Mouse (Mus musculus) embryonic facial prominence, embryonic 13.5 days (tissue): ENCODE measurements at regions not wholly inside any gene's neighbourhood (a gene's known extent, or its start where the extent isn't known, plus 50 kb on each side); places are given as distances from the start of the nearest gene placed in this dataset.
"Not testable (repeated sequence)": the region's sequence is repeated elsewhere in the genome, so short reads cannot be mapped to it uniquely, and the experiment has no call there.

Source experiments
- ATAC-seq: fragments of 200-750 bp; cut with Nextera tagmentation; 2 replicates; pipeline ENCODE4 v1.8.0; 2017; ENCODE audit warnings: low read depth; ENCODE audit not compliant: insufficient number of reproducible peaks, insufficient read depth, low FRiP score, low TSS enrichment
- H3K27ac ChIP-seq: fragments of 300-500 bp; sonication (generic); 2 replicates; pipeline ENCODE4 v1.5.1; 2015; ENCODE audit warnings: moderate library complexity, mild to moderate bottlenecking, inconsistent platforms
- H3K27me3 ChIP-seq: fragments of 300-500 bp; sonication (generic); 2 replicates; pipeline ENCODE4 v1.6.1; 2015; ENCODE audit warnings: mild to moderate bottlenecking, inconsistent platforms
- H3K36me3 ChIP-seq: fragments of 300-500 bp; sonication (generic); 2 replicates; pipeline ENCODE4 v1.6.1; 2015; ENCODE audit warnings: mild to moderate bottlenecking, inconsistent platforms
- H3K4me1 ChIP-seq: fragments of 300-500 bp; sonication (generic); 2 replicates; pipeline ENCODE4 v1.6.1; 2015; ENCODE audit warnings: inconsistent platforms
- H3K4me2 ChIP-seq: fragments of 300-500 bp; sonication (generic); 2 replicates; pipeline ENCODE4 v1.6.1; 2015; ENCODE audit warnings: moderate library complexity, mild to moderate bottlenecking, inconsistent platforms
- H3K4me3 ChIP-seq: fragments of 300-500 bp; sonication (generic); 2 replicates; pipeline ENCODE4 v1.5.1; 2015; ENCODE audit warnings: mild to moderate bottlenecking, inconsistent platforms
- H3K9ac ChIP-seq: fragments of 300-500 bp; sonication (generic); 2 replicates; pipeline ENCODE4 v1.6.1; 2015; ENCODE audit warnings: mild to moderate bottlenecking, inconsistent platforms
- H3K9me3 ChIP-seq: fragments of 300-500 bp; sonication (generic); 2 replicates; pipeline ENCODE4 v1.6.1; 2016; ENCODE audit warnings: inconsistent platforms
- WGBS: fragments of 180-500 bp; shearing (Covaris S2); methylation state at CpG from one replicate; pipeline ENCODE4 v1.1.7; 2015; ENCODE audit warnings: mixed read lengths; 5-methylcytosine and 5-hydroxymethylcytosine counted together

DNA sequence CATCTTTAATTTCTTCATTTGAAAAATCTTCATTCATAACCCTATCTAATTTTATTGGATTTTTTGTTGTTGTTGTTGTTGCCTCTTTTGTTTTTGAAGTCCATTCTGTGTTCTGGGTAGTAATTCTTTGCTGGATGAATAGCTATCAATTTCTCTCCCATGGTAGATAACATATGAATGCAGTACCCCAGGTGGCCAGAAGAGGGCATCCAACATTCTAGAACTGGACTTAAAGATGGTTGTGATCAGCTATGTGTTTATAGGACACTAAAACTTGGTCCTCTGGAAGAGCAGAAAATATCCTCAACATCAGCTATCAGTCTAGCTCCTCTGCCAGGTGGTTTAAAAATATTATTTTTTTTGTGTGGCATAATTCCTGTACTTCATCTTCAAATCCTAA, 73.0 kb downstream of the Prl2c3 start:
- not testable (repeated sequence) for H3K9me3 ChIP-seq, H3K4me3 ChIP-seq, H3K4me2 ChIP-seq, H3K27me3 ChIP-seq, H3K4me1 ChIP-seq, H3K36me3 ChIP-seq, H3K27ac ChIP-seq, ATAC-seq, H3K9ac ChIP-seq

DNA sequence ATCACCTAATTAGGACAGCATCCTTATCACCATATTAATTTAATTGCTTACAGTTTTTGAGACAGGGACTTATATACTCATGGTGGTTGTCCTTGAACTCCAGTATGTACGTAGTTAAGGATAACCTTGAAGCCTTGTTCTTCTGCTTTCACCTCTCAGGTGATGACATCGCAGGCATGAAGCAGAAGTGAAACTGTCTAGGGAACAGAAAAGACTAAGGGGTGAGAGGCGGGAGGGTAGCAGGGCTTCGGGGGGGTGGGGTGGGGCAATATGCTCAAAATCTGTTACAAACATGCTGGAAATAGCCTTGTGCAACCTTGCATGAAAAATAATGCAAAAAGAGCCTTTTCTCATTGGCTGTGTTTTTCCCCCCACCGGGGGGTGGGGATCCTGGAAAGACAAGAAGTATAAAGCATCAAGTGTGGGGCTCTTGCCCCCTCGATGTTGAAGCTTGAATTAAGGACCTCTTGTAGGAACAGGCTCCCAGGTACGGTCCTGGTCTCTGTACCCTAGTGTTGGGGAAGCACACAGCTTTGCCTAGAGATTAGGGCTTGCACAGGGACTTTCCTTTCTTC, 81.8 kb downstream of the Prl2c3 start:
- 88% methylated on average over 7 of the region's 7 CpGs for WGBS
- H3K4me1 ChIP-seq, H3K27ac ChIP-seq, ATAC-seq, H3K36me3 ChIP-seq, H3K9me3 ChIP-seq, H3K4me2 ChIP-seq, H3K9ac ChIP-seq, H3K4me3 ChIP-seq, H3K27me3 ChIP-seq: not testable (repeated sequence)

DNA sequence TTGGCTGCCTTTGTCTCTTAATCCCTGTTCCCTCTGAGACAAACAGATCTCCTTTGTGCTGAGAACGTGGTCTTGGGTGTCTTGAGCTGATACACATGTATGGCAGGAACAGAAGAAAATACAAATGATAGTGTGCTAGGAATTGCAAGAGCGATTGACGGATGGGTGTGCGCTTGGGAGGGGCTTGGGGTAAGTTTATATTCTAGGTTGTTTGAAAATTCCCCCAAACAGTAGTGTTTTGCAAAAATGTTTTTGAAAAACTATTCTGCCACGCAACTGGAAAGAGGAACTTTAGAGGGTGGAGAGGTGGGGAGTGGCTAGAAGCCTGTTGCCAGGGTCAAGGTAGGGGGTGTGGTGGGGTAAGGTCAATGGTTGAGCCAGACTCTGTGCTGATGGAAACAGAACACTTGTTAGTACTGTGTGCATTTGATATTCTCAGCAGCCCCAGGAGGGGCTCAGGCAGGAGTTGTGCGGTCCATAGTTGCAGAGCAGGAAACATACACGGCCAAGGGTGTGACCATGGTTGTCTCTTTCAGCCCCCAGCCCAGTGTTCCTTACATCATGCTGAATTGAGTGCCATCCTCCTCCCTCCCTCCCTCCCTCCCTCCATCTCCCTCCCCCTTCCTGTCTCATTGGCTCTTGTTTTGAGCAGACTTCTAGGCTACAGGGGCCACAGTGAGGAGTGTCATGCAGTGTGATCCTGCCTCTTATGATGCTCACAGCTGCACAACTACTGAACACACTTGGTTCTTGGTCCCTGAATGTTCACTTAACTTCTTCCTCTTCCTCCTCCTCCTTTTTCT, 88.2 kb downstream of the Prl2c3 start:
- no peak for ATAC-seq
- no peaks in the 10 kb centered on the region for H3K27me3 ChIP-seq
- no peaks in the 10 kb centered on the region for H3K9me3 ChIP-seq
- no peak overlapping the region for H3K4me2 ChIP-seq
- no peaks in the 10 kb centered on the region for H3K4me1 ChIP-seq
- no peak overlapping the region for H3K9ac ChIP-seq
- WGBS = 60% methylated on average over 7 of the region's 7 CpGs
- no peaks in the 10 kb centered on the region for H3K36me3 ChIP-seq
- no peak overlapping the region for H3K27ac ChIP-seq
- no peak overlapping the region for H3K4me3 ChIP-seq

DNA sequence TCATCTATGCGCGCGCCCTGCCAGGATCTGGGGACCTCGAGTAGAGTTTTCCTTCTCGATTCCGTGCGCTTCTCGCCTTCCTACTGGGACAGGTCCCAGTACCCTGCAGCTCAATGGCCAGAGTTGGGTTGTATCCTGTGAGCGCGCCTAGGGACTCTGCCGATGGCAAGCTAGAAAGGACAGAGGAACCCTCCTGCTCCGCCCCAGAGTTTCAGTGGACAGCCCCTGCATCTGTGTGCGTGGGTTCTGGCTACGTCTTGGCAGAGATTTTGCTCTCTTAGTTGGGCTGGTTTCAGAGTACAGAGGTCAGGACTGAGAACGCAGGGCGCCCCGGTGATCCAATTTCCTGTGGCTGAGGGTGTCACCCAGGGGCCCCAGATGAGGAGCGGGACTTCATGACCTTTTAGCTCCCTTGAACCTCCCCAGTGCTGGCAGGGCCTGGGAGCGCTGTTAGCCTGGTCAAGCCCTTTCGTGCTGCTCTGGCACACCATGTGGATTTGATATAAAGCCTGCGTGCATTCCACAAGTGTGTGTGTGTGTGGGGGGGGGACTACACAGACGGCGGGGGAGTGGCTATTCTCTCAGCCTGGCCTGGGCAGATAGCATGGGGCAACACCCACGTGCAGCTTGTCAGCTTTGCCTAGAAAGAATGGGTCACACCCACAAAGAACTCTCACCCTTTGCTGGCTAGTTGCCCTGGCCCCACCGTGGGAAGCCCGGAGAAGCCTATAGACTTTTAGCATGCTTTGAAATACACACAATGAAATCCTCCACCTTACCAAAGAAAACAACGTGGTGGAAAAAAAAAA, 96.9 kb downstream of the Prl2c3 start:
- Histone ChIP-seq H3K4me2 (peak overlapping the region; percentile 50), H3K4me3 (peak overlapping the region; percentile 27)
- H3K36me3 ChIP-seq, ATAC-seq, H3K4me1 ChIP-seq, H3K9ac ChIP-seq, H3K27ac ChIP-seq, H3K27me3 ChIP-seq, H3K9me3 ChIP-seq: not testable (repeated sequence)
- 1% methylated on average over 17 of the region's 27 CpGs for WGBS

DNA sequence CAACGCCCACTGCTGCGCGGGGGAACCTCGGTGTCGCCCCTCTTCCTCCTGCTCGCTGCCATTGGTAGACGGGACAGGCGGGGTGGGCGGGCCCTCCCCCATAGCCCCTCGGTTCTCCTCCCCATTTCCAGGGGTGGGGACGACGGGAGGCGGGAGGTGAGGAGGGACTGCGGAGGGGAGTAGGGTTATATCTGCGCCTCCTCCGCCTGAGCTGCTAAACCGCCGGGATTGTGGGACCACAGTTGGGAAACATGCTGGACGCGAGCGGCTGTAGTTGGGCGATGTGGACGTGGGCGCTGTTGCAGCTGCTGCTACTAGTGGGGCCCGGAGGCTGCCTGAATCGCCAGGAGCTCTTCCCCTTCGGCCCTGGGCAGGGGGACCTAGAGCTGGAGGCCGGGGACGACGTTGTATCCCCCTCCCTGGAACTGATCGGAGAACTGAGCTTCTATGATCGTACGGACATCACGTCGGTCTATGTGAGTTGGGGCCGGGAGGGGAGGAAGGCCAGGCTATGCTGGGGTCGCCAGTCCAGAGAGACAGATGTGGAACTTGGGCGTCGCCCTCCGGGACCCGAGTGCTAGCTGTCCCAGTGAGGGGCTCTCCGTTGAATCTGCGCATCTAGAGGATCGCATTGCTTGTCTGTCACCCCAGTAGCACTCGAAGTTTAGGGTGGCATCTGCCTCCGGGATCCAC, 97.6 kb downstream of the Prl2c3 start:
- not testable (repeated sequence) for H3K27me3 ChIP-seq, H3K4me1 ChIP-seq, H3K9me3 ChIP-seq, H3K36me3 ChIP-seq, H3K9ac ChIP-seq, H3K27ac ChIP-seq
- Histone ChIP-seq H3K4me3 (peak overlapping the region; percentile 34), H3K4me2 (peak overlapping the region; percentile 50)
- under 1% methylated on average over 28 of the region's 46 CpGs for WGBS
- ATAC-seq = peak; percentile 82

DNA sequence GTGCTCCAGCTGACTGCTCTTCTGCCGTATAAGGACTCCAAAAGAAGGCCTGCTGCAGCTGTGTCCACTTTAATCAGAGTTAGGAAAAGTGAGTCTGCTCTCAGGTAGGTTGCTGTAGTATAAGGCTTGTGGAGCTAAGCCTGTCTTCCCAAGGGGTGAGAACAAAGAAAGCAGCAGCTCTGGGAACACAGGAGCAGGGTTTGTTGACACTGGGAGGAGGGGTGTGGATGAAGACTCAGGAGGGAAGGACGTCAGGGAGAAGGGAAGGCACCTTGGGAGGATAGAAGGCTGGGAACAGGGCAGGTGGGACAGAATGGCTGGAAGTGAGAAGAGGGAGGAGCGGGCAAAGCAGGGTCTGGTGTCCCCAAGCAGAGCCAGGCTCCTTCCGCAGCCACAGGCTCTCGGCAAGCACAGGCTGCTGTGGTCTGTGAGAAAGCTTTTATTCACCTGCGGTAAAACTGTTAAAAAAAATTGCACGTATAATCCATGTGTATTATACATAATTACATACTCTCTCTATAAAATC, 106.2 kb downstream of the Prl2c3 start:
- not testable (repeated sequence) for H3K27ac ChIP-seq, H3K9ac ChIP-seq, H3K4me1 ChIP-seq, H3K4me2 ChIP-seq, H3K36me3 ChIP-seq, H3K27me3 ChIP-seq, ATAC-seq, H3K4me3 ChIP-seq, H3K9me3 ChIP-seq
- WGBS = 57% methylated on average over 6 of the region's 7 CpGs

DNA sequence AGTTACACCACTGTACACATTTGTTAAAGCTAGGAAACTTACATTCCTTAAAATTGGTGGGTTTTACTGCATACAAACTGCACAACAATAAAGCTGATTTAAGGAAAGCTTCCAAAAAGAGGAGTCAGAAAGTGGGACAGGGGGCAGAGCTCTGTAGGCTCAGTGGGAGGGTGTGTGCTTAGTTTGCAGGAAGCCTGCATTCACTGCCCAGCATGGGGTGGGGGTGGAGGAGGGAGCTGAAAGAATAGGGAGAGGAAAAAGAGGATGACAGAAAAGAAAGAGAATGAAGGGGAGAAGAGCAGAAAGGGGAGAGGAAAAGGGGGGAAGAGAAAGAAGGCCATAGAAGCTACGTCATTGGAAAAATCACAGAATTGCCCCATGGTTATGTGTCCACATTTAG, 111.1 kb downstream of the Prl2c3 start:
- no CpG with 5 or more reads among the region's 1 CpGs for WGBS
- not testable (repeated sequence) for H3K27ac ChIP-seq, H3K9me3 ChIP-seq, H3K4me1 ChIP-seq, H3K4me2 ChIP-seq, H3K9ac ChIP-seq, H3K4me3 ChIP-seq, ATAC-seq, H3K36me3 ChIP-seq, H3K27me3 ChIP-seq

DNA sequence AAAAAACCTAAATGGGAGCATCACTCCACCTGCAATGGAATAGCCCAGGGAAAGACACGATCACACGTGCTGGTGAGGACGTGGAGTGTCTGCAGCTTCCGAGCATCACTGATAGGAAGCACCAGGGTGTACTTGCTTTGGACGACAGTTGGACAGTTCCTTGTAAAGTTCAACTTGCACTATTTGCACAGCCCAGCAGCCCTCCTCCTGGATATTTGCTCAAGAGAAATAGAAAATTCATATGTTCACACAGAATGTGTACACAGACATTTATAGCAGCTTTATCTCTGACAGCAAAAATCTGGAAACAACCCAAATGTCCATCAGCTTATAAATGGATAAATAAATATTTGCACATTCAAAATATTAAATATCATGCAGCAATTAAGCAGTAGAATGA, 111.7 kb downstream of the Prl2c3 start:
- H3K9me3 ChIP-seq, H3K4me2 ChIP-seq, H3K4me3 ChIP-seq, H3K9ac ChIP-seq, H3K27ac ChIP-seq, H3K4me1 ChIP-seq, H3K27me3 ChIP-seq, H3K36me3 ChIP-seq, ATAC-seq: not testable (repeated sequence)
- 41% methylated on average over 1 of the region's 5 CpGs for WGBS

DNA sequence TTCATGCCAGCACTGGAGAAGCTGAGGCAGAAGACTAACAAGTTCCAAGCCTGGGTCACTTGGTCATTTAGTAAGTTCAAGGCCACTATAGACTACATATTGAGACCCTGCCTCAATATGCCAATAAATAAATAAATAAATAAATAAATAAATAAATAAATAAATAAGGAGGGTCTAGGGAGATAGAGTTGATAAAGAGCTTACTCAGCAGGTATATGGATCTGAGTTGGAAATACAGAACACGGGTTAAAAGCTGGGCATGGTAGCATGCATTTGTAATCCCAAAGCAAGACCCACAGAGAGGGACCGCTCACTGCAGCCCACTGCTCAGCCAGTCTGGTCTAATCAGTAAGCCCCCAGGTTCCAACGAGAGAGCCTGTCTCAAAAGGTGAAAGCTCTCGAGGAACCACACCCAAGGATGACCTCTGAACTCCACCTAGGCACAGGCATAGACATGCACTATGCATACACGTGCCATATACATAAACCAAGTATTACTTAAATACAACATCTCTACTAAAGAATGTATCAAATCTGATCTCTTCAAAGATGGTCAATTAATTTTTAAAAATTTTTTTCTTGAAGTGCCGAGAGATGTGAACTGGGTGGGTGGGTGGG, 115.4 kb downstream of the Ero1lb start:
- not testable (repeated sequence) for H3K27ac ChIP-seq, H3K36me3 ChIP-seq, H3K9me3 ChIP-seq, H3K4me1 ChIP-seq, H3K4me3 ChIP-seq, H3K4me2 ChIP-seq, H3K27me3 ChIP-seq, H3K9ac ChIP-seq
- 0 out of 2 replicates have a peak, but pooled peaks have one; percentile 37 for ATAC-seq
- 65% methylated on average over 5 of the region's 6 CpGs for WGBS

DNA sequence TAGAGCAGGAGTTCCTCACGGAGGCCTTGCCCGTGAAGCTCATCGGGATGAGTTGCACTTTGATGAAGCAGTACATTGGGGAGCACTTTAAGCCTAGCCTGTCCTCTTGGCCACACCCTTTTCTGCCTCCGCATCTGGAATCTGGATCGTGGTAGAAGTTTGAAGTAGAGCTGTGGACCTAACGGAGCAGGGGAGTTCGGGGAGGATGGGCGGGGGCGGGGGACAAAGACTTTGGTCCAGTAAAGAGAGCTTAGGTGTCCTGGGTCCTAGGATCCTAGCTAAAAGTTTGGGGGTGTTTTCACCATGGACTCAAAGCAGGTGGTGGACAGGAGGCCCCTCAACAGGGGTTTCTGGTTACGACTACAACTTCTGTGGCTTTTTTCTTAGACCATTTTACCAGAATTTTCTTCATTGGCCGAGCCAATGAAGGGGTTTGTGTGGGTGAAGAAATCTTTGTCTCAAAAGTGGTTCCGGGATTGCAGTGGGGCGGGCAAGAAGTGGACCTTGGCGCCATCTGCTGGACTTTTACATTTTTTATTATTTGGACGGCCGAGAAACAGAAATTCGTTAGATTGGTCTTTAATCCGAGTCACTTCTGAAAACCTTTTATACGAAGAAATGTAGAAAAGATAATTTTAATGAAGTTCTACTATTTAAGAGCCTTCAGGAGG, 114.7 kb downstream of the Ero1lb start:
- WGBS = 11% methylated on average over 19 of the region's 19 CpGs
- peak; percentile 37; the same call in 1 of the 2 replicates for ATAC-seq
- H3K4me3 ChIP-seq = peak overlapping the region; percentile 23
- H3K27ac ChIP-seq, H3K27me3 ChIP-seq, H3K36me3 ChIP-seq, H3K4me1 ChIP-seq, H3K9me3 ChIP-seq: not testable (repeated sequence)
- peak overlapping the region; percentile 54 for H3K4me2 ChIP-seq
- peak overlapping the region; percentile 51; the same call in 1 of the 2 replicates for H3K9ac ChIP-seq

DNA sequence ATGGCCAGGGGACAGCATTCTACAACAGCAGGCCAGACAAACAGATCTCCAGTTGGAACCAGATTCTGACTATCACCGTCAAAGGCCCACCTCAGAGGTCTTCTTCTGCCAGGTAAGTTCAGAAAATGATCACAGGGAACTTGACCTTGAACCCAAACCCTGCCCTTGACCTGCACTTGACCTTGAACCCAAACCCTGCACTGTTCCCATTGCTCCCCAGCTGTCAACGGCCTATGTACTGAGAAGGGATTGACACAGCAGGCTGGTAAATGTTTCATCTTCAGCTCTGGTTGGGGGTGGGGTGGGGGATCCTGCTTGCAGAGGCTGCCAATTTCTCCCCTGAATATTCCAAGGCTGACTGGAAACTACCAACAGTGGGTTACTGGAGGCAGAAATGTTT, 111.7 kb downstream of the Ero1lb start:
- no peak for ATAC-seq
- Histone ChIP-seq H3K36me3 (no peaks in the 10 kb centered on the region), H3K4me2 (no peak overlapping the region), H3K9me3 (no peaks in the 10 kb centered on the region), H3K4me1 (no peaks in the 10 kb centered on the region), H3K9ac (no peak overlapping the region), H3K27ac (no peak overlapping the region), H3K27me3 (no peaks in the 10 kb centered on the region), H3K4me3 (no peak overlapping the region)
- WGBS = 78% methylated on average over 2 of the region's 2 CpGs
